19 mouse cellular contexts compared by ENCODE assay signal in the genomic region with DNA sequence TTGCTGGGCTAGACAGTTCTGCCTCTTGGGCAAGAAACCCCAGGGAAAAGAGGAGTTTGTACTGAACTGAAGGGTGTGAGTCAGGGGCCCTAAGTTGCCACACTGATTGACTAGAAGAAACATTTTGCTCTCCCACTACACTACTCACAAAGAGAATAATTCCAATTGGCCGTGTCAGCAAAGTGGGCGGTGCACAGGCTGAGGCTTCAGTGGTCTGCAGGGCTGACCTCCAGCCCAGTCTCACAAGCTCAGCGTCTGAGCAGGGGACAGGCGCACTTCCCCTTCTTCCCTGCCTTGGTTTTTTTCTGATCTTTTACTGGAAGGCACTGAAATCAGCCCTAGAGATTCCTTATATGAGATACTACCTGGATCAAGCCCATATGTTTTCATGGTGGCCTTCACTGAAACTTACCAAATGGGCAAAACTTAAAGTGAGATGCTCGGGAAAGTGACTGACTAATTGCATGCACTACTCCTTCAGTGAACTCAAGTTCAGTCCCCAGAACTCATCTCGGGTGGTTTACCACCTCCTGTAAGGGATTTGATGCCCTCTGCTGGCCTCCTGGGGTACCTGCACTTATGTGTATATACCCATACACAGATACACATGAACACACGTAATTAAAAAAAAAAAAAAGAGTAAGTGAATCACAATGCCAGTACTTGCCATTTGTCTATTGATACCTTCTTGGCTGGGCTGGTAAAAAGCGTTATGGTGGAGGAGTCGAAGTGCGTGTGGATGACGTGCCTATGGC. TPM values are rescaled to one million over a fixed set of nuclear protein-coding genes. Genes with fewer than 3 reads are reported as not detected.
DNase-seq lines count a peak whose midpoint lies in the region; ATAC-seq and TF ChIP-seq lines count a peak whose summit lies in the region.
"Had no signal": no experiment of that assay in that cellular context is flagged by ENCODE, and none has a peak within 500 bp of the region (broad histone marks: within the 10 kb centered on the region; RNA-seq: fewer than 3 reads in every experiment).

No protein-coding gene starts in this region.

- TF ChIP-seq CTCF in gastrocnemius, adult 2 months (IDR thresholded peaks at IDR 0.05) = peak; percentile 8; the same call in 1 of the 2 replicates
- peak; percentile 48 for TF ChIP-seq CTCF in layer of hippocampus, adult 2 months (conservative IDR thresholded peaks at IDR 0.05)

- H3K27ac ChIP-seq in gastrocnemius, adult 2 months = 0 out of 2 replicates have a peak overlapping the region, but pooled peaks have one; percentile 46
- no peak overlapping the region for H3K27ac ChIP-seq in layer of hippocampus, adult 2 months
- H3K27ac ChIP-seq: forebrain, embryonic 12.5 days; heart, embryonic 15.5 days; hindbrain, embryonic 12.5 days; lung, embryonic 15.5 days; midbrain, embryonic 10.5 days; neural tube, embryonic 13.5 days had no signal

- no peak for DNase-seq in gastrocnemius, adult 2 months
- no peak for DNase-seq in gastrocnemius, adult 18-20 months (ENCODE audit: low spot score)
- DNase-seq in layer of hippocampus, adult 2 months (ENCODE audit: low spot score in 2 of 2) = no peak
- no peak for DNase-seq in layer of hippocampus, adult 18-20 months (ENCODE audit: low spot score in 2 of 2)
- peak; percentile 29 for DNase-seq in 3T3-L1 (ENCODE audit: low read depth, low spot score)
- DNase-seq in cerebellum, postnatal 14 days = no peak
- no peak for DNase-seq in thymus, postnatal 36 days
- DNase-seq: cerebellum, adult 9-11 months; embryo, embryonic 11 days; layer of hippocampus, postnatal 36 days; left cerebral cortex, postnatal 4 days; right cerebral cortex, postnatal 25 days had no signal

- no peak overlapping the region for H3K4me3 ChIP-seq in gastrocnemius, adult 2 months
- no peak overlapping the region for H3K4me3 ChIP-seq in layer of hippocampus, adult 2 months
- H3K4me3 ChIP-seq: forebrain, embryonic 12.5 days; heart, embryonic 15.5 days; hindbrain, embryonic 12.5 days; lung, embryonic 15.5 days; midbrain, embryonic 10.5 days; neural tube, embryonic 13.5 days had no signal

- peak; percentile 80 for ATAC-seq in common myeloid progenitor, adult 5-6 weeks (replicated peaks; ENCODE audit: low read depth, poor library complexity, severe bottlenecking)

- intact Hi-C loops in gastrocnemius, adult 2 months (cut with DNase I) = no loop called here

RNA-seq across cellular contexts. Expression of a gene that starts 35.0 kb away (rescaled TPM):
- total RNA-seq in gastrocnemius, adult 2 months (2021) = 10 to 100 TPM; 53.5 to 69.1 TPM
- 10 to 100 TPM; 52.1 to 57.4 TPM for total RNA-seq in gastrocnemius, adult 18-20 months (2021)
- 10 to 100 TPM; 64.5 to 66.8 TPM for total RNA-seq in layer of hippocampus, adult 2 months (2021)
- 10 to 100 TPM; 66.3 to 68.5 TPM for total RNA-seq in layer of hippocampus, adult 18-20 months (2021)
- 69.9 and 75.7 TPM in 2 replicates for total RNA-seq in common myeloid progenitor, adult 5-6 weeks (2017)
